Comparison of ENCODE assay signal across 8 mouse cellular contexts in the genomic region with DNA sequence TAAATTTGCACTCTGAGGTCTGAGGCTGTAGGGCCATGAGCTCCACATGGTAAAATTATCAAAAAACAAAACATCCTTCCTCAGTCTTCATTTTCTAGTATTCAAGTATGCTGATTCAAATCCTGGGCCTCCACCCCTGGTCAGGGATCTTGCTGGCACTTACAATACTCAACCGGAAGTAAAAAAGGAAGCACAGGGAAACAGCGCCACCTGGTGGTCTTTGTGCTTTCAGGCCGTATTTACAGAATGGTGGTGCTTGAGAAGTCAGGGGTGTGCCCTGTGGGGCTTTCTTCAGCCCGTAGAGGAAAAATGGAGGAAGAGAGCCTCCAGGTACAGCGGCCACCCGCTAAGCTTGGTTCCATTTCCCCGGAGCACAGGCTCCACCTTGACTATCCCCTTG. TPM values are rescaled to one million over a fixed set of nuclear protein-coding genes. Genes with fewer than 3 reads are reported as not detected.
DNase-seq lines count a peak whose midpoint lies in the region; ATAC-seq and TF ChIP-seq lines count a peak whose summit lies in the region.

No protein-coding gene starts in this region.

- no peak overlapping the region for H3K27ac ChIP-seq in ES-Bruce4 (ENCODE audit: insufficient read depth, low read length)
- H3K27ac ChIP-seq in forebrain, embryonic 15.5 days (replicated peaks) = peak overlapping the region; percentile 99
- peak overlapping the region; percentile 78; the same call in 1 of the 2 replicates for H3K27ac ChIP-seq in liver, postnatal 0 days (ENCODE audit: low read depth)
- peak overlapping the region; percentile 99 for H3K27ac ChIP-seq in neural tube, embryonic 13.5 days (replicated peaks)

- H3K36me3 ChIP-seq in ES-Bruce4 (ENCODE audit: control insufficient read depth, insufficient read depth, low read length, poor library complexity, severe bottlenecking) = no peaks in the 10 kb centered on the region
- no peaks in the 10 kb centered on the region for H3K36me3 ChIP-seq in forebrain, embryonic 15.5 days
- H3K36me3 ChIP-seq in liver, postnatal 0 days (replicated peaks; ENCODE audit: insufficient read depth, low read length) = no peaks in the 10 kb centered on the region
- H3K36me3 ChIP-seq in neural tube, embryonic 13.5 days = no peaks in the 10 kb centered on the region

- H3K4me2 ChIP-seq in forebrain, embryonic 15.5 days (replicated peaks) = no peak overlapping the region
- peak overlapping the region; percentile 14; the same call in 1 of the 2 replicates for H3K4me2 ChIP-seq in liver, postnatal 0 days (ENCODE audit: low read depth, low read length)
- no peak overlapping the region for H3K4me2 ChIP-seq in neural tube, embryonic 13.5 days

- H3K4me1 ChIP-seq in ES-Bruce4 (ENCODE audit: control insufficient read depth, insufficient read depth, low read length) = peaks cover 1% of the 10 kb centered on the region
- peaks cover 42% of the 10 kb centered on the region for H3K4me1 ChIP-seq in forebrain, embryonic 15.5 days
- peaks cover 46% of the 10 kb centered on the region for H3K4me1 ChIP-seq in liver, postnatal 0 days (ENCODE audit: insufficient read depth)
- peaks cover 56% of the 10 kb centered on the region for H3K4me1 ChIP-seq in neural tube, embryonic 13.5 days (replicated peaks)

- H3K4me3 ChIP-seq in ES-Bruce4 (ENCODE audit: low read depth, low read length) = no peak overlapping the region
- no peak overlapping the region for H3K4me3 ChIP-seq in forebrain, embryonic 15.5 days
- H3K4me3 ChIP-seq in liver, postnatal 0 days (ENCODE audit: low read depth, low read length) = no peak overlapping the region
- no peak overlapping the region for H3K4me3 ChIP-seq in neural tube, embryonic 13.5 days

- peak; percentile 71 for TF ChIP-seq CTCF in ES-Bruce4 (IDR thresholded peaks at IDR 0.05; ENCODE audit: low read depth, low read length)
- TF ChIP-seq CTCF in liver, postnatal 0 days (IDR thresholded peaks at IDR 0.05; ENCODE audit: low read depth) = peak; percentile 99

- 1% methylated on average over 7 of the region's 7 CpGs for WGBS in forebrain, embryonic 15.5 days
- under 1% methylated on average over 7 of the region's 7 CpGs for WGBS in liver, postnatal 0 days (ENCODE audit: insufficient replicate concordance)
- 2% methylated on average over 7 of the region's 7 CpGs for WGBS in neural tube, embryonic 13.5 days

- intact Hi-C loops in heart, postnatal 25 days (cut with DNase I) = loop anchor here (2.0 to 10.0 kb wide), 3 partner anchors 22 to 105 kb away; a partner anchor contains a TSS

- no peak for TF ChIP-seq EP300 in ES-Bruce4 (IDR thresholded peaks at IDR 0.05; ENCODE audit: insufficient read depth, low read depth, low read length)
- TF ChIP-seq EP300 in liver, postnatal 0 days (IDR thresholded peaks at IDR 0.05; ENCODE audit: low read depth) = no peak

- H3K9ac ChIP-seq in ES-Bruce4 (ENCODE audit: low read depth, poor library complexity, severe bottlenecking) = no peak overlapping the region
- no peak overlapping the region for H3K9ac ChIP-seq in forebrain, embryonic 15.5 days (replicated peaks)
- no peak overlapping the region for H3K9ac ChIP-seq in liver, postnatal 0 days (replicated peaks)
- peak overlapping the region; percentile 55 for H3K9ac ChIP-seq in neural tube, embryonic 13.5 days

- H3K27me3 ChIP-seq in ES-Bruce4 (ENCODE audit: control insufficient read depth, insufficient read depth, low read length, poor library complexity, severe bottlenecking) = no peaks in the 10 kb centered on the region
- H3K27me3 ChIP-seq in forebrain, embryonic 15.5 days = no peaks in the 10 kb centered on the region
- H3K27me3 ChIP-seq in liver, postnatal 0 days (ENCODE audit: insufficient read depth, low read length) = 0 out of 2 replicates have a peak, but pooled peaks cover 2% of the 10 kb centered on the region
- H3K27me3 ChIP-seq in neural tube, embryonic 13.5 days = no peaks in the 10 kb centered on the region

- no peaks in the 10 kb centered on the region for H3K9me3 ChIP-seq in ES-Bruce4 (replicated peaks; ENCODE audit: control insufficient read depth, insufficient read depth, low read length, poor library complexity, severe bottlenecking)
- no peaks in the 10 kb centered on the region for H3K9me3 ChIP-seq in forebrain, embryonic 15.5 days
- H3K9me3 ChIP-seq in liver, postnatal 0 days (ENCODE audit: low read length) = no peaks in the 10 kb centered on the region
- no peaks in the 10 kb centered on the region for H3K9me3 ChIP-seq in neural tube, embryonic 13.5 days

- TF ChIP-seq POLR2A in ES-Bruce4 (IDR thresholded peaks at IDR 0.05; ENCODE audit: insufficient read depth, low read length) = no peak

- ATAC-seq in cerebellum, adult (ENCODE audit: insufficient number of reproducible peaks, low FRiP score, low TSS enrichment) = 0 out of 2 replicates have a peak, but pooled peaks have one; percentile 12
- ATAC-seq in forebrain, embryonic 15.5 days (replicated peaks) = no peak
- peak; percentile 20; the same call in 1 of the 2 replicates for ATAC-seq in liver, postnatal 0 days
- ATAC-seq in neural tube, embryonic 13.5 days (ENCODE audit: low read depth) = no peak

- peak; percentile 80 for DNase-seq in heart, postnatal 25 days (ENCODE audit: low spot score)
- DNase-seq in layer of hippocampus, adult 11-12 months (ENCODE audit: low spot score) = peak; percentile 95
- DNase-seq in liver, postnatal 0 days = peak; percentile 94
- DNase-seq in telencephalon, adult 2 months (ENCODE audit: low read depth, low spot score) = peak; percentile 87

RNA-seq across cellular contexts. Expression of a gene that starts 3.3 kb away (rescaled TPM):
- polyA plus RNA-seq in ES-Bruce4 (2011; ENCODE audit: insufficient read depth, insufficient read length, low read depth, missing spikeins) = not detected in 2 replicates
- polyA plus RNA-seq in forebrain, embryonic 15.5 days (2015; fragmentation: Nextera tagmentation; extraction: Ambion mirVana) = 0.28 and 0.37 TPM in 2 replicates
- total RNA-seq in heart, postnatal 25 days (2021) = not detected
- 1.1 and 1.8 TPM in 2 replicates for polyA plus RNA-seq in liver, postnatal 0 days (2015; fragmentation: Nextera tagmentation; extraction: Ambion mirVana)
- polyA plus RNA-seq in neural tube, embryonic 13.5 days (2015; fragmentation: Nextera tagmentation; extraction: Ambion mirVana) = 0.57 and 0.62 TPM in 2 replicates

RNA-seq across cellular contexts. Expression of a gene that starts 32.8 kb away (rescaled TPM):
- 26.8 and 29.6 TPM in 2 replicates for polyA plus RNA-seq in ES-Bruce4 (2011; ENCODE audit: insufficient read depth, insufficient read length, low read depth, missing spikeins)
- polyA plus RNA-seq in forebrain, embryonic 15.5 days (2015; fragmentation: Nextera tagmentation; extraction: Ambion mirVana) = 12.7 and 13.0 TPM in 2 replicates
- 10 to 100 TPM; 12.5 to 13.7 TPM for total RNA-seq in heart, postnatal 25 days (2021)
- polyA plus RNA-seq in liver, postnatal 0 days (2015; fragmentation: Nextera tagmentation; extraction: Ambion mirVana) = 10.1 TPM in 2 replicates
- 17.1 and 18.4 TPM in 2 replicates for polyA plus RNA-seq in neural tube, embryonic 13.5 days (2015; fragmentation: Nextera tagmentation; extraction: Ambion mirVana)

RNA-seq across cellular contexts. Expression of a gene that starts 34.6 kb away (rescaled TPM):
- 140 and 145 TPM in 2 replicates for polyA plus RNA-seq in ES-Bruce4 (2011; ENCODE audit: insufficient read depth, insufficient read length, low read depth, missing spikeins)
- polyA plus RNA-seq in forebrain, embryonic 15.5 days (2015; fragmentation: Nextera tagmentation; extraction: Ambion mirVana) = 215 and 220 TPM in 2 replicates
- total RNA-seq in heart, postnatal 25 days (2021) = 10 to 100 TPM; 51.8 to 53.4 TPM
- polyA plus RNA-seq in liver, postnatal 0 days (2015; fragmentation: Nextera tagmentation; extraction: Ambion mirVana) = 110 and 121 TPM in 2 replicates
- 214 and 224 TPM in 2 replicates for polyA plus RNA-seq in neural tube, embryonic 13.5 days (2015; fragmentation: Nextera tagmentation; extraction: Ambion mirVana)

RNA-seq across cellular contexts. Expression of a gene that starts 48.9 kb away (rescaled TPM):
- polyA plus RNA-seq in ES-Bruce4 (2011; ENCODE audit: insufficient read depth, insufficient read length, low read depth, missing spikeins) = not detected in 2 replicates
- 0.38 and 0.63 TPM in 2 replicates for polyA plus RNA-seq in forebrain, embryonic 15.5 days (2015; fragmentation: Nextera tagmentation; extraction: Ambion mirVana)
- total RNA-seq in heart, postnatal 25 days (2021) = under 1 TPM; 0.42 to 0.64 TPM
- 85.8 and 89.1 TPM in 2 replicates for polyA plus RNA-seq in liver, postnatal 0 days (2015; fragmentation: Nextera tagmentation; extraction: Ambion mirVana)
- 1.3 and 1.9 TPM in 2 replicates for polyA plus RNA-seq in neural tube, embryonic 13.5 days (2015; fragmentation: Nextera tagmentation; extraction: Ambion mirVana)

RNA-seq across cellular contexts. Expression of a gene that starts 59.4 kb away (rescaled TPM):
- 35.6 and 39.5 TPM in 2 replicates for polyA plus RNA-seq in ES-Bruce4 (2011; ENCODE audit: insufficient read depth, insufficient read length, low read depth, missing spikeins)
- 5.7 and 7.2 TPM in 2 replicates for polyA plus RNA-seq in forebrain, embryonic 15.5 days (2015; fragmentation: Nextera tagmentation; extraction: Ambion mirVana)
- total RNA-seq in heart, postnatal 25 days (2021) = 10 to 100 TPM; 48.1 to 48.2 TPM
- polyA plus RNA-seq in liver, postnatal 0 days (2015; fragmentation: Nextera tagmentation; extraction: Ambion mirVana) = 15.6 and 16.0 TPM in 2 replicates
- 9.2 and 11.6 TPM in 2 replicates for polyA plus RNA-seq in neural tube, embryonic 13.5 days (2015; fragmentation: Nextera tagmentation; extraction: Ambion mirVana)

Comparison
In these comparisons a context has a peak if more than half of its experiments do, and no peak if none do; other contexts are left out.
1. ATAC-seq: peak in cerebellum, adult (single experiment) and liver, postnatal 0 days (single experiment); none in forebrain, embryonic 15.5 days (single experiment) and neural tube, embryonic 13.5 days (single experiment).
2. Peak in every context shown above with its lines, with median percentiles within 50 percentile points of each other: DNase-seq.